Mouse (Mus musculus) MEL (cell line): Measurements from ENCODE around the gene Alox5ap.

ENCODE experiments used
- CTCF ChIP-seq, 3 experiments: IDR thresholded peaks in 2 of 3; conservative IDR thresholded peaks in 1 of 3; 2 replicates each; pipeline ENCODE4 v1.5.1; 2011 to 2012; ENCODE audit warnings: low read length in 3 of 3, low read depth in 2 of 3, mild to moderate bottlenecking in 2 of 3, improper control_type of control experiment in 1 of 3, inconsistent platforms in 1 of 3, mixed read lengths in 1 of 3, moderate library complexity in 1 of 3; ENCODE audit not compliant: control insufficient read depth in 1 of 3, insufficient read depth in 1 of 3, poor library complexity in 1 of 3, severe bottlenecking in 1 of 3
- ELF1 ChIP-seq: IDR thresholded peaks from 2 replicates; pipeline ENCODE4 v1.6.1; 2014; ENCODE audit warnings: low read depth, mild to moderate bottlenecking, inconsistent platforms, low read length, improper control_type of control experiment, moderate library complexity
- GATA1 ChIP-seq: IDR thresholded peaks from 2 replicates; pipeline ENCODE4 v1.6.1; 2011; ENCODE audit warnings: low read depth, low read length, improper control_type of control experiment
- MAX ChIP-seq: IDR thresholded peaks from 2 replicates; pipeline ENCODE4 v1.6.1; 2011; ENCODE audit warnings: low read length, improper control_type of control experiment
- NELFE ChIP-seq: IDR thresholded peaks from 2 replicates; pipeline ENCODE4 v1.6.1; 2011; ENCODE audit warnings: low read depth, low read length, improper control_type of control experiment
- POLR2A ChIP-seq, 2 experiments: IDR thresholded peaks; 2 replicates each; pipeline ENCODE4 v1.6.1; 2011 to 2012; ENCODE audit warnings: low read length in 2 of 2, mild to moderate bottlenecking in 2 of 2, control low read depth in 1 of 2, improper control_type of control experiment in 1 of 2, low read depth in 1 of 2, moderate library complexity in 1 of 2; ENCODE audit not compliant: control insufficient read depth in 1 of 2, insufficient read depth in 1 of 2, poor library complexity in 1 of 2
- POLR2AphosphoS5 ChIP-seq: IDR thresholded peaks from 2 replicates; pipeline ENCODE4 v1.6.1; 2012; ENCODE audit warnings: low read depth, borderline replicate concordance, mild to moderate bottlenecking, inconsistent platforms, low read length, moderate library complexity, mixed read lengths
- RCOR1 ChIP-seq: IDR thresholded peaks from 2 replicates; pipeline ENCODE4 v1.6.1; 2012; ENCODE audit warnings: low read depth, mild to moderate bottlenecking, inconsistent platforms, low read length, improper control_type of control experiment
- ZC3H11A ChIP-seq: IDR thresholded peaks from 2 replicates; pipeline ENCODE4 v1.6.1; 2012; ENCODE audit warnings: low read depth, mild to moderate bottlenecking, inconsistent platforms, low read length, improper control_type of control experiment
- ZNF384 ChIP-seq: IDR thresholded peaks from 2 replicates; pipeline ENCODE4 v1.6.1; 2012; ENCODE audit warnings: low read depth, mild to moderate bottlenecking, inconsistent platforms, low read length, improper control_type of control experiment

DNA sequence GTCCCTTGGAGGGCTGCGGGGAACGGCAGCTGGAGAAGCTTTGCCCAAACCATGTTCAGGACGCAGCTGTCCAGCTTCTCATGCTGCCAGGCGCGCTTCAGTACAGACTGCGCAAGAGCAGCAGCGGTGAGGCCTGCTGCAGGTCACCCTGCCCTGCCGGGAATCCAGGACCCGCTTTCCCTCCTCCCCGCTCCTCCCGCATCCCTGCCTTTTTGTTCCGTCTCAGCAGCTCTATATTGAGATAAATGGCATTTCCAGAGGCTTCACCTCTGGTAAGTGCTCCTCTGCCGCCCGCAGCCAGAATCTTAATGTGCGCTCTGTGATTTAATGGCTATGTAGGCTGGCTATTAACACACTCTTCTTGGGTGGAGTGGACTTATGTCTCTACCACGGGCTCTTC is 5.5 kb upstream of the Alox5ap start:
- TF ChIP-seq CTCF (IDR thresholded peaks at IDR 0.05 in 2 of 3, conservative IDR thresholded peaks at IDR 0.05 in 1 of 3; ENCODE audit: control insufficient read depth in 1 of 3, insufficient read depth in 1 of 3, low read depth in 2 of 3, low read length in 3 of 3, poor library complexity in 1 of 3, severe bottlenecking in 1 of 3) = no peak
- no peak for TF ChIP-seq GATA1
- no peak for TF ChIP-seq ZNF384
- no peak for TF ChIP-seq MAX
- TF ChIP-seq POLR2AphosphoS5 = no peak
- no peak for TF ChIP-seq NELFE
- no peak for TF ChIP-seq POLR2A (IDR thresholded peaks at IDR 0.05; ENCODE audit: control insufficient read depth in 1 of 2, insufficient read depth in 1 of 2, low read depth in 1 of 2, low read length in 2 of 2, poor library complexity in 1 of 2)
- no peak for TF ChIP-seq ELF1
- TF ChIP-seq RCOR1 = no peak
- no peak for TF ChIP-seq ZC3H11A
